Mouse (Mus musculus): Measurements from ENCODE around the gene Ptprm. TPM values are rescaled to one million over a fixed set of nuclear protein-coding genes. Genes with fewer than 3 reads are reported as not detected.

The Ptprm gene
- polyA plus RNA-seq, 1 experiment from 2014 or later: 12.6 TPM

- peak overlapping the region; percentile 81 for H3K27ac ChIP-seq
- H3K27me3 ChIP-seq (ENCODE audit: insufficient read depth, poor library complexity, severe bottlenecking): no peaks in the 10 kb centered on the region
- H3K4me1 ChIP-seq: peaks cover 36% of the 10 kb centered on the region
- DNase-seq (ENCODE audit: low spot score): peak; percentile 75
- no peaks in the 10 kb centered on the region for H3K9me3 ChIP-seq
- 25% methylated on average over 13 of the region's 13 CpGs for WGBS
- no peaks in the 10 kb centered on the region for H3K36me3 ChIP-seq
- no peak overlapping the region for H3K4me3 ChIP-seq
Measured at GRCm38 (mm10) chr17:67133440-67134103, 220.7 kb downstream of the Ptprm start.

- H3K4me1 ChIP-seq: peaks cover 36% of the 10 kb centered on the region
- peak; percentile 64 for DNase-seq (ENCODE audit: low spot score)
- H3K27ac ChIP-seq: peak overlapping the region; percentile 81
- no peak overlapping the region for H3K4me3 ChIP-seq
- no peaks in the 10 kb centered on the region for H3K36me3 ChIP-seq
- 88% methylated on average over 4 of the region's 4 CpGs for WGBS
- H3K27me3 ChIP-seq (ENCODE audit: insufficient read depth, poor library complexity, severe bottlenecking): no peaks in the 10 kb centered on the region
- no peaks in the 10 kb centered on the region for H3K9me3 ChIP-seq
Measured at GRCm38 (mm10) chr17:67133026-67133425, 221.2 kb downstream of the Ptprm start.

GRCm38 (mm10) chr17:67127530-67127929 lies 226.7 kb downstream of the Ptprm start:
- no peak overlapping the region for H3K27ac ChIP-seq
- H3K4me3 ChIP-seq: no peak overlapping the region
- no peaks in the 10 kb centered on the region for H3K27me3 ChIP-seq (ENCODE audit: insufficient read depth, poor library complexity, severe bottlenecking)
- no peaks in the 10 kb centered on the region for H3K9me3 ChIP-seq
- H3K36me3 ChIP-seq: no peaks in the 10 kb centered on the region
- 79% methylated on average over 7 of the region's 7 CpGs for WGBS
- no peak for DNase-seq (ENCODE audit: low spot score)
- H3K4me1 ChIP-seq: peaks cover 7% of the 10 kb centered on the region; the same call in 1 of the 2 replicates

GRCm38 (mm10) chr17:67125596-67125995 lies 228.7 kb downstream of the Ptprm start:
- Histone ChIP-seq H3K4me3 (no peak overlapping the region), H3K36me3 (no peaks in the 10 kb centered on the region), H3K4me1 (peaks cover 7% of the 10 kb centered on the region; the same call in 1 of the 2 replicates), H3K27ac (no peak overlapping the region), H3K27me3 (ENCODE audit: insufficient read depth, poor library complexity, severe bottlenecking) (no peaks in the 10 kb centered on the region), H3K9me3 (no peaks in the 10 kb centered on the region)
- WGBS: 69% methylated on average over 4 of the region's 4 CpGs
- DNase-seq (ENCODE audit: low spot score): no peak

GRCm38 (mm10) chr17:67124294-67124693 lies 230.0 kb downstream of the Ptprm start:
- no peaks in the 10 kb centered on the region for H3K9me3 ChIP-seq
- no peak overlapping the region for H3K4me3 ChIP-seq
- H3K36me3 ChIP-seq: no peaks in the 10 kb centered on the region
- no peak for DNase-seq (ENCODE audit: low spot score)
- WGBS: 73% methylated on average over 5 of the region's 5 CpGs
- no peak overlapping the region for H3K27ac ChIP-seq
- H3K4me1 ChIP-seq: peaks cover 7% of the 10 kb centered on the region; the same call in 1 of the 2 replicates
- H3K27me3 ChIP-seq (ENCODE audit: insufficient read depth, poor library complexity, severe bottlenecking): no peaks in the 10 kb centered on the region

GRCm38 (mm10) chr17:67123722-67124121 lies 230.5 kb downstream of the Ptprm start:
- H3K9me3 ChIP-seq: no peaks in the 10 kb centered on the region
- 82% methylated on average over 5 of the region's 5 CpGs for WGBS
- H3K27me3 ChIP-seq (ENCODE audit: insufficient read depth, poor library complexity, severe bottlenecking): no peaks in the 10 kb centered on the region
- no peaks in the 10 kb centered on the region for H3K36me3 ChIP-seq
- H3K27ac ChIP-seq: no peak overlapping the region
- peaks cover 10% of the 10 kb centered on the region for H3K4me1 ChIP-seq
- DNase-seq (ENCODE audit: low spot score): no peak
- H3K4me3 ChIP-seq: no peak overlapping the region

GRCm38 (mm10) chr17:67120863-67121262 lies 233.4 kb downstream of the Ptprm start:
- Histone ChIP-seq H3K27ac (no peak overlapping the region), H3K36me3 (no peaks in the 10 kb centered on the region), H3K27me3 (ENCODE audit: insufficient read depth, poor library complexity, severe bottlenecking) (no peaks in the 10 kb centered on the region), H3K4me3 (no peak overlapping the region), H3K9me3 (no peaks in the 10 kb centered on the region), H3K4me1 (peaks cover 4% of the 10 kb centered on the region; the same call in 1 of the 2 replicates)
- peak; percentile 22 for DNase-seq (ENCODE audit: low spot score)
- 79% methylated on average over 5 of the region's 5 CpGs for WGBS

DNA sequence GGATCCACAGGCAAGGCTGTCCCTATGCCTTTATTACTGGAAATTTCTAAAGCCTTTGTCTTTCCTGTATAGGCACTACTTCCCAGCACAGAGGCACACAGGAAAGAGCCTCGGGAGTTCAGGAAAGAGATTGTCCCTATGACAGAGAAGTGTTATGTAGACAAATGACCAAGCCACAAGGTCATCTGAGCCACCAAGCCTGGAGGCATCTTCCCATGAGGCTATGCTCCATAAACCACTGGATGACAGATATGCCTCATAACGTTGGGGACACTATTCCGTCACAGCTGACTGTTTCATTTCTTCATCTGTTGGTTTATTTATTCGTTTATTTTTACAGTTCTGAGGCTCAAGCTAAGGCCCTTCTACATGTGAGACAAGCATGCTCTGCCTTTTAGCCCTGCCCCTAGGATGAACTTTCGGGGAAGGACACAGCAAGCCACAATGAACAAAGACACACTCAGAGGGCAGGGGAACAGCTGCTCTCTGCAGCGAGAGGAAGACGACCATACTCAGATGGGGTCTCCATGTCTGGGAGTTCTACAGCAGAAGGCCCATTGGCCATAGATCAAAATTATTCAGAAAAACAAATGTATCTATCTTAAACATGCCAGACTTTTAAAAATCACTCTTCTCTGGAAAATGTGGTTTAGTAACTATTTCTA lies 235.4 kb downstream of the Ptprm start:
- WGBS: 72% methylated on average over 7 of the region's 7 CpGs
- no peaks in the 10 kb centered on the region for H3K27me3 ChIP-seq (ENCODE audit: insufficient read depth, poor library complexity, severe bottlenecking)

DNA sequence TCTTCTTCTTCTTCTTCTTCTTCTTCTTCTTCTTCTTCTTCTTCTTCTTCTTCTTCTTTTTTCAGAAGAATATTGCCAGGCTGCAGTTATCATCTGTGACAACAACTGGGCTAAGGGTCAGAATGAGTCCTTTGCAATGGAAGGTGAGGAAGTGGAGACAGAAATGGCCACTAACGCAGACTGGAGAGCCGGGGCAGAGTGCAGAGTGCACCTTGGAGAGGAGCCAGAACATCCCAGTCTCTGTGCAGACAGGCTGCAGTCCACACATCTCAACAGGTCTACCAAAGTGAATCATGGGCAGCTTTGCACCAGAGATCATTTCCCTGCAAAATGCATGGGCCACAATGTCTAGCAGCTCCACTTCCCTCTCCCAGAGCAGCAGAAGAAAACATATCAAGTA lies 239.4 kb downstream of the Ptprm start:
- Histone ChIP-seq H3K9me3 (no peaks in the 10 kb centered on the region), H3K4me3 (no peak overlapping the region), H3K4me1 (peaks cover 4% of the 10 kb centered on the region; the same call in 1 of the 2 replicates), H3K27ac (no peak overlapping the region), H3K36me3 (no peaks in the 10 kb centered on the region), H3K27me3 (ENCODE audit: insufficient read depth, poor library complexity, severe bottlenecking) (no peaks in the 10 kb centered on the region)
- 71% methylated on average over 2 of the region's 2 CpGs for WGBS
- DNase-seq (ENCODE audit: low spot score): no peak

More for the DNA sequence above, 235.4 kb downstream of the Ptprm start:
- Histone ChIP-seq H3K36me3 (no peaks in the 10 kb centered on the region), H3K4me1 (peaks cover 4% of the 10 kb centered on the region; the same call in 1 of the 2 replicates), H3K27ac (no peak overlapping the region), H3K9me3 (no peaks in the 10 kb centered on the region), H3K4me3 (no peak overlapping the region)
- no peak for DNase-seq (ENCODE audit: low spot score)

GRCm38 (mm10) chr17:67112679-67113078 lies 241.6 kb downstream of the Ptprm start:
- no peak for DNase-seq (ENCODE audit: low spot score)
- no peaks in the 10 kb centered on the region for H3K36me3 ChIP-seq
- no peak overlapping the region for H3K4me3 ChIP-seq
- no peak overlapping the region for H3K27ac ChIP-seq
- WGBS: 81% methylated on average over 3 of the region's 3 CpGs
- H3K9me3 ChIP-seq: no peaks in the 10 kb centered on the region
- no peaks in the 10 kb centered on the region for H3K27me3 ChIP-seq (ENCODE audit: insufficient read depth, poor library complexity, severe bottlenecking)
- no peaks in the 10 kb centered on the region for H3K4me1 ChIP-seq

DNA sequence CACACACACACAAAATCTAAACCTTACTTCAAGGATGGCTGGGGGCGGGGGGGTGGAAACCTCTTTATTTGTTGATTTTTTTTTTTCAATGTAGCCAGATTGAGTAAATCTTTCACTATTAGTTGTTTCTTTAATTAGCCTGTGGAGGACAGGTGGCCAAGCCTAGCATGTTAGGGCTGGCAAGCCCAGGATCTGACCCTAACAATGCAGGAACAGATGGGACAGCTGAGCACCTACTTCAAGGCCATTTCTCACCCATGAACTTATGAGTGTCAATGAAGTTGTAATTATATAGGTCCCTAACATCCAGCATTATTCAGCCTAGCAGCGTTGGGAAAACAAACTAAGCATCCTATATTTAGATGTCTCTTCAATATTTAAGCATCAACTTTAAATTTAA lies 248.1 kb downstream of the Ptprm start:
- Histone ChIP-seq H3K27me3 (ENCODE audit: insufficient read depth, poor library complexity, severe bottlenecking) (no peaks in the 10 kb centered on the region), H3K4me3 (no peak overlapping the region), H3K9me3 (no peaks in the 10 kb centered on the region), H3K4me1 (0 out of 2 replicates have a peak, but pooled peaks cover 3% of the 10 kb centered on the region), H3K36me3 (no peaks in the 10 kb centered on the region), H3K27ac (no peak overlapping the region)
- 86% methylated on average over 2 of the region's 2 CpGs for WGBS
- DNase-seq (ENCODE audit: low spot score): no peak

DNA sequence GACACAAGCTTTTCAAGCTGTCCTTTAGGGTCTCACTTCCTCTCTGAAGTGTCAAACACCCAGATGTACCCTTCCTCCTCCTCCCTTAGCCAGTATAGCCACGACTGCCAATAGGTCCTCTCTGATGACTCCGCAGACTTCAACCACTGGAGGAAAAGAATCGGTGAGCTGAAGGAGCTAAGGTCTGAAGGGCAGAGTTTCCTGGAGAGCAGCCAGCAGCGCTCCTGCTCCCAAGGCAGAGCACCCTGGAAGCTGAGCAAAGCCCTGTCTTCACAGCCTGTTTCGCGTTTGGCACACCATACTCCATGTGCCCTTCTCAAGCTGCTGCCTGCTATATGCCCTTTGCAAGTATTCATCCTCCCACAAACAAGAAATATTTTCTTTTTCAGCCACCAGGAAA lies 252.2 kb downstream of the Ptprm start:
- Histone ChIP-seq H3K36me3 (no peaks in the 10 kb centered on the region), H3K4me1 (0 out of 2 replicates have a peak, but pooled peaks cover 3% of the 10 kb centered on the region), H3K27me3 (ENCODE audit: insufficient read depth, poor library complexity, severe bottlenecking) (no peaks in the 10 kb centered on the region), H3K4me3 (no peak overlapping the region), H3K9me3 (no peaks in the 10 kb centered on the region), H3K27ac (no peak overlapping the region; the same call in 1 of the 2 replicates)
- WGBS: 78% methylated on average over 6 of the region's 6 CpGs
- DNase-seq (ENCODE audit: low spot score): no peak

DNA sequence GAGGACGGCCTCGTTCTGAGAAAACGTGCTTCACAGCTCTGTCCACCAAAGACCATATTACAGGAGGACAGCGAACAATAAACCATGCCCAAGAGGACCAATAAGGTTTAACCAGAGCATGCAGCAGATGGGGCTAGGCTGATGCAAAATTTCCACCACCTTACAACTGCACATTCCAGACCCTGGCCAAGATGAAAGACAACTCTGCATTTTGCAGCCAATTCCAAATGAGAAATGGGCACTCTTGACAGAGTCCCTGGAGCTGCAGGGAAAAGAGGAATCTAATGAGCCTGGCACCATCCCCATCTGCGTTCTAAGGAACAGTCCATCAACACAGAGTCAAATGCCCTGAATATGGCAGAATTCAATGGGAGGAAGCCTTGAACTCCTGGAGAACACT lies 263.3 kb downstream of the Ptprm start:
- H3K4me3 ChIP-seq: no peak overlapping the region
- no peaks in the 10 kb centered on the region for H3K27me3 ChIP-seq (ENCODE audit: insufficient read depth, poor library complexity, severe bottlenecking)
- no peaks in the 10 kb centered on the region for H3K36me3 ChIP-seq
- 80% methylated on average over 5 of the region's 5 CpGs for WGBS
- DNase-seq (ENCODE audit: low spot score): no peak
- H3K9me3 ChIP-seq: no peaks in the 10 kb centered on the region
- H3K27ac ChIP-seq: no peak overlapping the region
- H3K4me1 ChIP-seq: no peaks in the 10 kb centered on the region
